Mouse (Mus musculus) retina, adult 2 months (tissue): ENCODE data around the gene Stk17b.
"Not testable (repeated sequence)": the region's sequence is repeated elsewhere in the genome, so short reads cannot be mapped to it uniquely, and the experiment has no call there.

ENCODE experiments used
- DNase-seq: peaks from one replicate; pipeline ENCODE4 v3.0.0-alpha.2; 2012; ENCODE audit warnings: low read depth, low spot score

The Stk17b gene

GRCm38 (mm10) chr1:53728489-53729225, 56.4 kb downstream of the Stk17b start:
- no peak for DNase-seq

GRCm38 (mm10) chr1:53726883-53727282, 58.1 kb downstream of the Stk17b start:
- DNase-seq: no peak

- DNase-seq: no peak
Measured at GRCm38 (mm10) chr1:53721353-53721752, 63.7 kb downstream of the Stk17b start.

- no peak for DNase-seq
Measured at GRCm38 (mm10) chr1:53720601-53721351, 64.2 kb downstream of the Stk17b start.

GRCm38 (mm10) chr1:53715966-53716515, 69.0 kb downstream of the Stk17b start:
- DNase-seq: no peak

- DNase-seq: peak; percentile 37
Measured at GRCm38 (mm10) chr1:53715446-53715845, 69.6 kb downstream of the Stk17b start.

- DNase-seq: not testable (repeated sequence)
Measured at GRCm38 (mm10) chr1:53713383-53713782, 71.6 kb downstream of the Stk17b start.

GRCm38 (mm10) chr1:53711069-53711468, 74.0 kb downstream of the Stk17b start:
- DNase-seq: no peak

- not testable (repeated sequence) for DNase-seq
Measured at GRCm38 (mm10) chr1:53709602-53710001, 75.4 kb downstream of the Stk17b start.

GRCm38 (mm10) chr1:53706431-53707361, 78.3 kb downstream of the Stk17b start, which contains the start of gene Dnah7a:
TSS of gene Dnah7a (minus strand) at chr1:53706784.
- DNase-seq: no peak
